Mouse (Mus musculus) c-Kit-positive CD71-positive TER-119-negative erythroid progenitor cells, embryonic 14.5 days (primary cell): ENCODE data around the gene Bbox1.

Experiments
- DNase-seq: peaks from one replicate; pipeline ENCODE4 v3.0.0-alpha.2; 2013; ENCODE audit warnings: low read depth

Gene Bbox1

DNA sequence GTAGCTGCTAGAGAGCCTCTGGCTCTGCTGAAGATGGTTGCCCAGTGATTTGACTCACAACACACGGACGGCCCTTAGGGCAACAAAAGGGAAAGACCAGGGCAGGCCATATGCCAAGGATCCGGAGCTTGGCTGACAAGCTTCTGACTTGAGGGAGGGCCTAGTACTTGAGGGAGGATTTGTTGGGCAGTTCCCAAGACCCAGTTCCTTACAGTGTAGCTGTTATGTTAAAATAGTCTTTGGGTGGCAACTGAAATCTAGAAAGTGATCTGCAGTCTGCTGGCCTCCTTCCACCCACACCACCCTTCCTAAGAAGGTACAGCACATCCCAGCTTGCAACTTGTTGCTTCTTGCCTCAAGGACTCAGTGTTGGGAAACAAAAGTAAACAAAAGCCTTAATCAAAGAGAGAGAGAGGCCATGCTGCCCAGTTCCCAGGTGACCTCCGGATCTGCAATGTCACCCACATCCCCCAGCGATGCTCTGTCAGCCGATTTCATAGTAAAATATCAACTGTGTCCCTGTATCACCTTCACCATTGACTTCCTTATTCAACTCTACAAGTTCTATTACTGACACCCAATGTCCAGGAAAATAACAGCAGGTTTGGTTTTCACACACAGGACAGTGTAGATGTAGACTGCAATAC is at the start of gene Bbox1:
Bbox1 (minus strand) TSS at position 52 of the 647 bp plus-strand sequence.
- no peak for DNase-seq

DNA sequence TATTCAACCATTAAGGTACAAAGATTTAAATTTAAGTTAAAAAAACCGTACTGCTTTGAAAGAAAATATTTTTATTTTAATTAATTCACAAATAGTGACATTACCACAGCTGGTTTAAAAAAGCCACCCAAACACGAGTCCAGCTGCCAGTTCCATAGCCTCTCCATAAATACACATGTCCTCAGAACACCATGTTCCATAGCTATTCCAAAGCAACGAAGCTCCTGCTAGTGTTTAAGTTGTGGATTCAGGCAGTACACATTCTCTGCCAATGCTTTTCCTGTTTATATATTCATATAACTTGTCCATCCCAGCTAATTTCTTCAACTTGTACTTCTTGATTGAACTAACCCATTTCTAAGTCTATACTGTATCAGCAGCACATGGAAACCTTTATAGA is 49.5 kb upstream of the Bbox1 start:
- DNase-seq, result no peak

DNA sequence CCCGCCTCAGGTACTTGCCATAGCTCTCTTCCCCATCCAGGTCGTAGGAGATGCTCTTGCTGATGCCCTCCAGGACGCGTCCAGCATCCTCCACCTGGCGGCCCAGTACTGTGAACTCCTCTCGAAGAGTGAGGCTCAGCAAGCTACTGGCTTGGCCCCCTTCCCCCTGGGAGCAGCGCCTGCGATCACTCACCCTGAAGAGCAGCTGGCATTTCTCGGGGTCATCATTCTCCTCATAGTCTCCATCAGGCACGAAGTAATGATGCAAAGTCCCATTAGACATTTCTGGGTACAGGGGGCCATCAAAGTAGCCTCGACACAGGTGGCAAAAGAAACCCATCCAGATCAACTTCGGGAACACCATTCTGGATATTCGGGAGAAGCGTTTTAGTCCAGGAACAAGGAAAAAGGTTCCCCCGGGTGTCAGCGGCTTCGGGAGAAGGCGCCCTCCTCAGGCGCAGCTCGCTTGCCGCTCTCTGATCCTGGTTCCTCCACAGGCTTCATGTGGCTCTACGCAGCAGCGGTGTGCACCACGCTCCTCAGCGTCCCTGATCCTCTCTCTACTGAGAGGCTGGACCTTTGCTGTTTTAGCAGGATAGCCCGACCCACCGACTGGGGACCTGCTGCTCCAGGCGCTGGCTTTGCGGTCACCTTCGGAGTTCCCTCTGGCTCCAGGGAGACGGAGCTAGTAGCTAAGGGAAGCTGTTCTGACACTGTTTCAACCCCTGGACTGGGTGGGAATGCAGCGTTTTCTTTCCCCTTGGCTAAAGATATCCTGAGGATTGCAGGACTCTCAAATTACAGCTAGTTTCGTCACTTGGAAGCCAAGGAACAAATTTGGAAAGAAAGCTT is 48.3 kb upstream of the Bbox1 start, which contains the start of gene Fibin:
Fibin (minus strand) TSS at position 752 of the 852 bp plus-strand sequence.
- no peak for DNase-seq

DNA sequence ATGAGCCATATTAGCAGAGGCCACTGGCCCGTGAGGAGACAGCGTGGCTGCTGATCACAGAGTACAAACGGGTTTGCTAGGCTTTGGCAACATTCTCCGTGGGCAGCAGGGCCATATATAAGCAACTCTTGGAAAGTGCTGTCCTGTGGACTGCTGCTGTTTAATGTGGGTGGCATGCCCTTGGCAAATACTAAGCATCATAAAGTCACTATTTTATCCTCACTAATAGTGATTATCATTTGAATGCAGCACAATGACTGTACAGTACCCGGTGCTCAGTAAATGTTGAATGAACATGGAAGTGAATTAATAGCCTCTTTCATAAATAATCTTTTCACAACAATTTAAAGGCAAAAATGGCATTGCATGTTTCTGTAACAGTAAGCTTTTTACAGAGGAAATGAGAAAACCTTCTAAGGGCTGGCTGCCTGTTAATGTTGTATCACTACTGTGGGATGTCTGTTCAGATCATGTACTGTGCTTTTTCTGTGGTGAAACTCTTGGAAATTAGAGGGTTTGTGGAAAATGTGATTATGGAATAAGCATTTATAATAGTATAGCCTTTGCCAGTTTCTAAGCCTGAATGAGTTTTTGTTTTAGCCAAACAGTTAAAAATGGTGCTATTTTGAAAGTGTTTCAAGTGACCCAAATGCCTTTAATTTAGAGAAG is 39.1 kb upstream of the Bbox1 start:
- DNase-seq, result no peak

DNA sequence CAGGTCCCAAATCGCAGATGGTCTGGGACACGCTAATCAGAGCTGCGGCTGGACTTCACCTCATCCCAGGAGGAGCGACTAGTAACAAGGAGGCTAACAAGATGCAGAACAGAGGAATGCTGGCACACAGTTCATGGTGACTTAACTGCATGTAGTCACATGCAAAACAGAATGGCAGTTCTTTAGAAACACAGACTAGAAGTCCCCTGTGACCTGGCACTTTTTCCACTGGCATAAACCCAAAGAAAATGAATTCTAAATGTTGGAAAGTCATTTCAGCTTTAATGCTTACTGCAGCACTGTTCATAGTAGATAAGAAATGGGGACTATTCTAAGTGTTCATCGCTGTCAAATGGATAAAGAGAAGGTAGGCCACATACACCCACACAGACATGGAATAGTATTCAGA is 37.5 kb upstream of the Bbox1 start:
- DNase-seq, result no peak

DNA sequence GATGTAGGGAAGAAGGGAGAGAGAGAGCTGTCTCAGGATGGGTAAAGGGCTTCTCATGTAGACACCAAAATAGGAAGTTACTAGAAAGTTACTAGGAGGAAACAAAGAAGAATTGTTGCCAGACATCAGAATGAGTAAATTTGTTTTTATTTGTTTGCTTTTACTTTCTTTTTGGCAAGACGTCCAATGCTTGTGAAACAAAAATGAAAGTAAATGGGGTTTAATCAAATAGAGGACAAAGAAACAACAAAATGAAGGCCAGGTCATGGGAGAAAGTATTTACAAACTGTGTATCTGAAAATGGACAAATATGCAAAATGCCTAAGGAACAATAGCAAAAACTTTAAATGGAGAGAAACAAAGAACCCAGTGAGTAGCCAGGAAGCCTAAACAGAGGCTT is 37.0 kb upstream of the Bbox1 start:
- no peak for DNase-seq

DNA sequence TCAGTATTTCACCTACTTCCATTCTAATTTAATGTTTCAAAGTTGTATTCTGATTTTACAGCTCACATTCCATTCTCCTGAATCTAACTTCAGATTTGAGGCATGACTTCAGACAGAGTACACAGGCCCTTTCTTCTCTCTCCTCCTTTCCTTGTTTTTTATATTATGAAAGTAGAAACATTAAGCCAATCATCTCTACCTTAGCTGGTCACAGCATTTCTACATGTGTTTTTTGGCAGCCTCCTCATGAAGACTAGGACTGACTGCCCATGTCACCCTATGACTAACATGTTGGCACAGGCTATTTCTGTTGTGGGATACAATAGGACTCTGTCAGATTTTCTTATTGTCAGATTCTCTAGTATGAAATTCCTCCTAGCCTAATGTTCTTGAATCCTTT is 14.6 kb upstream of the Bbox1 start:
- DNase-seq, result no peak

DNA sequence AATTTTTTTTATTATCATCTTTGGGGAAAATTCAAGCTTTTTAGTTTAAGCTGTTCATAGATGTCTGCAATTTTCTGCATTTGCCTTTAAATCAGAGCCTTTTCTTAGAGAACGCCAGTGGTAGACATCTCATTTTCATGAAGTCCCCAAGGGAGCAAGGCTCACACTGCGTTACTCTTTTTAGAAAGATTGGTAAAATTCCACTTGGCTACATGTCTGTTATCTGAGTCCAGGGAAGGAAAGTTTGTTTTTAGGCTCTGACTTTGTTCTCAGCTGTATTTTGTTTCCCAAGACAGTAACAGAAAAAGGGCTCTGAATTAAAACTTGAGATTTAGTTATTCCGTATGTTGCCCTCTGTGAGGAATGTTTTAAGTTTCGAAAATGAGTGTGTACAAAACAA is 5.6 kb upstream of the Bbox1 start:
- DNase-seq, result no peak

DNA sequence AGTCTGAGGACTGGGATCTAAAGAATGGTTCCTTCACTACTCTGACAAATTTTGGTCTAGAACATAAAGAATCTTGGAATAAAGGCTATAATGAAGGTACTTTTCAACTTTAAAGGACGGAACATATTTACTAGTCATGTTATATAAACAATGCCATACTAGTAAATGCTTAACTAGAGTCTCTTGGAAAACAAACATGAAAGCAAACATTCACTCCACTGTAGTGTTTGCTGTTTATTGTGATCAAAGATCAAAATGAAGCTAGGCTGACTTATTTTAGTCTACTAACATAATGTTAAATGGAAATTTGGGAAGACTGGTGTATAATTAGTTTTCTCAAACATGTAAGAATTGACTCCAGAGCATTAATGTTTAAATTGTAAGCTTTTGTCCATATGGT is 4.9 kb upstream of the Bbox1 start:
- DNase-seq, result no peak

DNA sequence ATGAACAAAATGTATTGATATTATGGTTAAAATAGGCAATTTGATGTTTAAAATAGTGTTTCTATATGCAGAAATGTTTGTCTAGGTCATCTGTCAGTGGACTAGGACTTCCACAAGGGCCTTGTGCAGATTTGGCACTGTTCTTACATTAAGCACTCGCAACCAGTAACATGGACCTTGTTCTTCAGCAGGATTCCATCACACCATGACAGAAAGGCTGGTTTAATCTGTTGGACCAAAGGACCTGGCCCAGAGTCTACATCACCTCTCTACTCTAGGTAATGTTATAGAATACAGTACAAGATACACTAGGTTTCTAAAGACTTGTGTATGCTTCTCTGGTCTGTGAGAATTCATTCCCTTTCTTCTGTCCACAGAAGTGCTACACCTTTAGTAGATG is 4.4 kb upstream of the Bbox1 start:
- DNase-seq, result no peak

DNA sequence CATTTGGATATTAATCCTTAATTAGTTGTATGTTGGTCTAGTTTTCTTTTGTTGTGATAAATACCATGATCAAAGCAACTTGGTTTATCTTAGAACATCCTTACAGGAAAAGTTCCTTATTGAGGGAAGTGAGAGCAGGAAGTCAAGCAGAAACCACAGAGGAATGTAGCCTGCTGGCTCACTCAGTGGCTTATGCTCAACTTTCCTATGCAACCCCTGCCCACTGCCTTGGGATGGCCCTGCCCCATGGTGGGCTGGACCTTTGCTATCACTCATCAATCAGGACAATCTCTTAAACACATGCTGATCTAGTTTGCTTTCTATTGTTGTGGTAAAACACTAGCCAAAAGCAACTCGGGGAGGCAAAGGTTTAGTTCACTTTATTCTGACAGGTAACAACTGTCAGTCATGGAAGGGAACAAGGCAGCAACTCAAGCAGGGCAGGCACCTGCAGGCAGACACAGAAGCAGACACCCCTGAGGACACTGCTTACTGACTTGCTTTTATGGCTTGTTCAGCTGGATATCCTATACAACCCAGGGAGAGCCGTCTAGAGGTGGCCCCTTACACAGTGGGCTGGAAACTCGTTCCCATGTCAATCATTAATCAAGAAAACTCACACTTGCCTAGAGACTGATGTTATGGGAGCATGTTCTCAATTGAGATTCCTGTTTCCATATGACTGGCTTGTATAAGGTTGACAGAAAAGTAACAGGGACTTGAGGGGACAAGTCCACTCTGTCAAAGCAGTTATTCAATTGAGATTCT is 1.9 kb upstream of the Bbox1 start:
- no peak for DNase-seq

DNA sequence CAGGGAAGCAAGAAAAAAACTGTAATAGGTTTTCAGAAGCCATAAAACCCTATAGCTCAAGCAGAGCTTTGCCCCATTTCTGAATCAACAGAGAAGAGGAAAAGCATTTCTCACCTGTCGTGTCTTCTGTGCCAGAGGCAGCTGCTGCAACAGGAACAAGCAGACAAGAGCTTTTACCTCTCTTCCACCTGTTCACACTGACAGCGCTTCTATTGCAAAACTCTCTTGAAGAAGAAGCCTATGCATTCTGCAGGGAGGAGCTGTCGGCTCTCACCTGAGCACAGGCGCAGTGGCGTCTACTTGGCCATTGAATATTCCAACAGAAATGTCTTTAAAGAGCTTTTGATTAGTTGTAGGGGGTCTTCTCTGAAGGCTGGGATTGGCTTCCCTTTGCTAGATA is 286 bp downstream of the Bbox1 start:
- no peak for DNase-seq

DNA sequence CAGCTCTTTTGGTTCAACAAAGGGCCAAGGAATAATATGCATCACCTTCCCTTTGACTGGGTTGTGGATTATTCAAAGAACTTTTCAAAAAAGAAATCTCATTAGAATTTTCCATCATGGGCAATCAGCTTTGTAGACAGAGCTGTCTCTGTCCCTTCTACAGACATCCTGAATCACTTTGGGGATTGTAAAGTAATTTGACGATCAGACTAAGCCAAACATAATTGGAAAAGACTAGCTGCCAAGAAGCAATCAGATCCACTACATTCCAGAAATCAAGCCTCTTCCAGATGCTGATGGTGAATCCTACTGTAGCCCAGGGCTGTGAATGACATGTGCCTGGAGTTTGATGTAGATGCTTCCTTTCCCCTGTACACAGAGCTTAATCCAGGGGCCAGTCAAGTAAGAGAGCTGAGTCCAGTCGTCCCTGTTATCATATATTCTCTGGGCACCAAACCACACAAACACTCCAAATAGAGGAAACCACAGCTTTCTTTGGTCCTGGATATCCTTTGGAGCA is 995 bp downstream of the Bbox1 start:
- no peak for DNase-seq

DNA sequence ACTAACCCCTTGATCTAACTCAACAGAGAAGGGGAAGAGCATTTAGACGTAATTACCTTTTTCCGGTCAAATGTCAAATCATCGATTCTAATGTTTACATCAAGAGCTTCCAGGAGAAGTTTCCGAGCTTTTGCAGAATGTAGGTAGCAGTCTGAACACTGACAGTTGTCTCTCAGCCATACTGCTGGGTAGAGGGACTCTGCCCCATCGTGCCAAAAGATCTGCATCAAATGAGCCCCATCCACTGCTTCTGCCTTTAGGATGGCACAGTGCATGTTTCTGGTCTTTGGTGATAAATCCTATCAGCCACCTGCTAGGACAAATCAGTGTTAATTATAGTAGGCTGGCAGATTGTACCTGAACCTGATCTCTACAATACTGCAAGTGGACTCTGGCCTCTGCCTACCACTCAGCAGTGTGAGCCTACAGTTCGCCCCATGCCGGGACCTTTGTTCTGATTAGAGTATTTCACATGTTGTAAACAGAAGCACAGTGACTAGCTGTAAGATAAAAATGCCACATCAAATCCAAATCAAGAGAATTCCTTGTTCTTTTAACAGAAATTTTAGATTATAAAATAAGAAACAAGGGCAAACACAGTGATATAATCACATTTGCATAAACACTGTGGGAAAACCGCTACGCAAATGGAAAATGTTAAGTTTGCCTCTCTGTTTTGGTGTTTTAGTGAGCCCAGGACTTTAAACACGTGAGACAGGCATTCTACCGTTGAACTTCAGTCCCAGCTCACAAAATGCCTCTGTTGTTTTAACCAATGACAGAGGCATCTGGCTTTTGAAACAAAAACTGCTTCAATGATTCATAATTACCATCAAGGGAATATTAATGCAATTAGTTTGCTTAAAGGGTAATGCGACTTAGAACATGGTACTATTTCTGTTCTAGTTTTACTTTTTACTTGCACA is 8.7 kb downstream of the Bbox1 start:
- DNase-seq, result no peak

DNA sequence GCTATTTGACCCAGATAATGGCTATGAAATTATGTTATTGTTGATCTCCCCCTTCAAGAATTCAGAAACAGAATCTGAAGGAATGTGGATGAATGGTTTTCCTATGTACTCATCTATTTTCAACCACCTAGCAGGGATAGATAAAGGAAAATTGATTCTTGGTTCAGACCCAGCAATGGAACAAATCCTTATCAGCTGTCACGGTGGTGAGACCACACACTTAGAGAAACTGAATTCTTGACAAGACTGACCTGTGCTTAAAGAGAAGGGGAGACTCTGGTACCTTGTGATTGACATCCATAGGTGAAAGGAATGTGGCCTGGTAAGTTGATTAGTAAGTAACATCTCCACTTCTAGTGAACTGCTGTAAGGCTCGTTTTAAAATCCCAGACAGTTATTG is 12.1 kb downstream of the Bbox1 start:
- DNase-seq, result no peak

DNA sequence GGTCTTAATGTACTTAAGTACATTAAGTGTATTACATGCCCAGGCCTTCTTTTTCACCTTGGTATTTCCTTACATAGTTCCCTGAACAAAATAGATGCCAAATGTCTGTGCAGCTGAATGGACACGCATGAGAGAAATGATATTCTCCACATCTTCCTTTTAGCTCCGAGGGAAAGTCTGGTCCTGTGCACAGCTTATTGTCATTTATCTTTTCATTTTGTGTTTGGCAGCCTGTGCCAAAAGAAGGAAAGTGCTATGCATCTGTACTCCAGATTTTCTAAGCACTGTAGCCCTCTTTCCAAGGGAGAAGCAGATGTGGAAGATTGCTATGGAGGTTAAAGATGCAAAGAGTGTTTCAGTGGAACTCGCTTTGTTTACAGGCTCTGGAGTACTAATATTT is 13.0 kb downstream of the Bbox1 start:
- no peak for DNase-seq

DNA sequence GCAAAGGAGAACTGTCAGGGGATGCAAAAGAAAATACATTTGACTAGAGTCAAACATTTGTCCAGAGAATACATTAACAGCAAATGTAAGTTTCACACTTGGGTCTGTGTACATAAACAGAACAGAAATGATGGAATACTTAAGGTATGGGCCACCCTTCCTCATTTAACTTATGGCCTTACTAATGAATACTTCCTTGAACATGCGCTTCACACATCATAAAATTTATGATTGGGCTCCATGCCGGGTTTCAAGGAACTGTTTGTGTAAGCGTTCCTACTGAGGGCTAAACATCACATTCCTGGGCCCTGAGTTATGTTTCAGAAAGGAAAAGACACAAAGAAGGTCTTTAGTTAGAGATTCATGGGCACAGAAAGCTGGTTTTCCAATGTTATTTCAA is 19.4 kb downstream of the Bbox1 start:
- no peak for DNase-seq

DNA sequence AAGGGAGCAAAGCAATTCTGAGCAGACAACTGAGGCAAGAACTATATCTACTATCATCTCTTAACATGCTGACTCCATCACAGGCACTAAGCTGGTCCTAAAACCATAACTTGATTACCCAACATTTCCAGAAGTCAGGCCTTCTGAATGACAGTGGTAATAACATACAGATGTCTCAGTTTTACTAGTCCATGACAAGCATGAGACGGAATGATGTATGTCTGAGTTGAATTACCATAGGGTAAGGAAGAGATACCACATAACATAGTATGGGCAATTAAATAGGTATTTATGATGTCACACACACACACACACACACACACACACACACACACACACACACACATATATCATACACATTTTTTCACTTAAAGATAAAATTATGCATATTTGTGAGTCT is 26.4 kb downstream of the Bbox1 start:
- no peak for DNase-seq

DNA sequence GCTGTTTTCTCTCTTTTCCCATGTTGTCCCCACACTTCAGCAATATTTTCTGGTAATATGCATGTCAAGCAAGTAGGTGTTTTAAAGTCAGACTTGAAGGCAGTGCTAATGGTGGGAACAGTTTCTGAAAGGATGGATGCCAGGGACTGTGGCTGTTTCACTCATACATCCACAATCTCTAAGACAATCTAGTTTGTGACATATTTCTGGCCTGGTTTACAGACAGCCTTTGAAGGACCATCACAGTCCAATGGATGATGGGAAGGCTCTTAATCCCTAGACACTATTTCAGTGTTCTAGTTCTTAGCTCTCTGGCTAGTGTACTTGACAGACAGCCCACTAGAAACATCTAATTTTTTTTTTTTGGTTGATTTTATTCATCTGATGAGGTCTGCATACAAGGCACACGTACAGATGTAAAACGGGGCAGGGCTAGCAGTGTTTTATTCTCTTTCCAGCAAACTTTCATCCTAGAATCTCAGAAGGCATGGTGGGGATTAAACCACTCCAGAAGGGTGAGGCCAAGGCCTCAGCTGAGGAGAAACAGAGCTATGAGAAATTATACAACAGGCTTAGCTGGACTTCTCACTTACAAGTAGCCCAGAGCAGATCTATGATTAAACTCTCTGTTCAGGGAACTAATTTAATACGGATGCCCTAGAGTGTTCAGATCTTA is 28.4 kb downstream of the Bbox1 start:
- no peak for DNase-seq

DNA sequence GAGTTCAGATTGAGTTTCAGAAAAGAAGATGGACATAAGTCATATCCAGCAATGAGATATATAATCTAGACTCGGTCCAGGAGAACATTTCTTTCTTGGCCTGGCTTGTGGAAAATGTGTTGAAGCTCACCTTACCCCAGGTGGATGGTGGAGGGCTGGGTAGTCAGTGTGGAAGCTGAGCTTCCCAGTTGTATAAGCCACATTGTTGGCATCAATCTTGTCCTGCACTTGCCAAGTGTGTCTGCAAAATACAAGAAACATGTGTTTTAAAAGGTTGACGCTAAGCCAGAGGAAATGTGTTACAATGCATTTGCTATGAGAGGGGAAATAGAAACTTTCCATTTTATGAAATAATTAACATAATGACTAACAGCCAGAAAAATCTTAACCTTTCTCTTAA is 38.9 kb downstream of the Bbox1 start:
- DNase-seq, result no peak
